Mouse (Mus musculus) heart, adult 18-20 months (tissue): ENCODE data around the gene Tceal5. TPM values are rescaled to one million over a fixed set of nuclear protein-coding genes. Genes with fewer than 3 reads are reported as not detected.
A peak's percentile ranks its signal among the peaks of the same experiment; 100 is the strongest.

Source experiments
- DNase-seq, 2 experiments: peaks; one replicate each; pipeline ENCODE4 v3.0.0; 2021 to 2022; ENCODE audit warnings: mixed read lengths in 1 of 2
- microRNA-seq, 2 experiments: library from miRNA; unstranded; fragments of <30 nt; microRNA quantifications; one replicate each; pipeline ENCODE4 v1.2.0; 2022
- total RNA-seq, 2 experiments: library from RNA; stranded (reverse); gene quantifications; 2 replicates each; pipeline ENCODE4 v1.2.3; 2021

Gene Tceal5
- total RNA-seq, 2 experiments from 2014 or later, result 0.67 TPM; not detected in 1

DNA sequence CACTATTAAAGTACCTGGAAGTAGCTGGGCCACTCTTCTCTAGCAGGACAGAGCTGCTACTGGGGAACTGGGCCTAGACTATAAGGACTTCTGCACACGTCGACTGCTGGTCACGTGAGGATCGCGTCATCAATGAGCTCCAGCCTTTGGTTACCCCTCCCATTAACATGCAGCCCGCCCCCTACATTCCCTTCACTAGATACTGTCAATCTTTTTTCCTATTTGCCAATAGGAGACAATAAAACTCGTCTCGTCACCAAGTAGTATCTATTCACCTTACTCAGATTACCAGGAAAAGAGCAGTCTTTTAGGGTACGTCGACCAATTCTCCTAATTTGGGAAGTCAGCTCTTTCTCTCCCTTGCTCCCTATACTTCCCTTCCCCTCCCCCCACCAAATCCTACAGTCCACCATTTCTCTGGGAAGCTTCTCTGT lies 31.5 kb downstream of the Tceal5 start, which contains the start of gene Tceal8:
TSS of gene Tceal8 (minus strand) at position 225 of the 434 bp plus-strand sequence.
- peak; percentile 83 to 87 for DNase-seq

DNA sequence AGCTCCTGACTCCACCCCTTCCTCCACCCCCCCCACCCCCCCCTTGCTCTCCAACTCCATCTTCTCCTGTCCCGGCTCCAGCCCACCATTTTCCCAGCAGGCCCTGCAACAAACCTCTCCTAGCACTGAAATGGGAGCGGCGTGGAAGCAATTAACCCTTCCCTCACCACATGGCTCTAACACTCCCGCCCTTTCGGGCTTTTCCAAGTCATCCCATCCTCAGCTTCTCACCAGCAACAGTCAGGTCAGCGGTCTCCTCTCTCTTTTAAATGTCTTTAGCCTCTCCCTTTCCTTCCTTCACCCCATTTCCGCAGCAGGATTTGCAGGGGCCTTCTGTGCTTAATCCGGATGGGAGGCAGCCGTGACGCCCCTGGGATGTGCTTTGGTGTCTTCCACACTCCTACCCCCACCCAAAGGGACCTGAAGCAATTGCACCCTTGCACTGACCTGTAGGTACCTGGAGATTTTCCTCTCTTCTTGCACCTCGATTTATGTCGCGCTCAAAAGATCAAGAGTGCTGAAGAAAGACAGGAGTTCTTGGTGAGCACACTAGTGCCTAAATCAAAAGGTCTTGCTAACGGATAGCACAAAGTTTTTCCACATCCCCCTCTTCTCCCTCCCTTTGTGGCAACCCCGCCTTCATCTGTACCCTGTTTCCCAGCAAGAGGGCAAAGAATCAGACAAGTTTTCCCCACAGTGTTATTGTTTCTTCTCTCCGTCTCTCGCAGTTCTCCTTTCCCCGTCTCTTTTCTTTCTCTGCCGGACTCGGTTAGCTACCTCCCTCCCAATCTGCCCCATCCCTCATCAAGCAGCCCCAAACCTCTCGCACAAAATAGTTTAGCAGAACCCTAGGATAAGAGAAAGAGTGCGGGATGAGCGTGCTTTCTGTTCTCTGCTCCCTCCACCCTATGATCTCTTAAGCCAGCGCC lies 32.2 kb downstream of the Tceal5 start:
- DNase-seq, result peak; percentile 59 to 66

DNA sequence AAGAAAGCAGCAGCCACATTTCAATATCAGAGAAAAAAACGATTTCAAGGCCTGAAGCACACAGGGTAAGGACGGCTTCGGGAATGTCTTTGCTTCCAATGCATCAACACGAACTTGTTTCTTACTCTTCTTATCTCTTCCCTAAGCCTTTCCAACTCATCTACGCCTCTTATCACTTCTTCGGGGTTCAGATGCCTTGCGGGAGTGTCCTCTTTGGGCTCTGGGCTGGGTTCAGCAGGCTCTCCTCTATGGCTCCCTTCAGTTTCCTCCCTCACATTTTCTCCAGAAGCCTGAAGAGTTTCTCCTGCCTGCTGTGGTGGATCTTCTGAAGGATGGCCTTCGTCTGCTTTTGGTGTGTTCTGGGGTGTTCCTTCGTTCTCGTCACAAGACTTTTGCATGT lies 33.1 kb downstream of the Tceal5 start:
- DNase-seq, result peak in 1 of 2 experiments; percentile 6

Small RNAs within 50 kb of the gene (microRNA-seq; reads per million reads assigned to microRNA genes)
- 0 reads per million in 2 experiments for gene Mir6383

Other genes starting within 250 kb of the Tceal5 start
- 1 to 10 TPM in 1 of 2 experiments, under 1 TPM in 1; 0.79 to 4.3 TPM for gene Arxes2, start 210.1 kb downstream of the Tceal5 start, total RNA-seq
- under 1 TPM; 0.32 to 0.93 TPM for gene Arxes1, start 170.5 kb downstream of the Tceal5 start, total RNA-seq
- gene Bex2, start 135.6 kb downstream of the Tceal5 start, total RNA-seq, result not detected
- gene Nxf3, start 118.6 kb downstream of the Tceal5 start, total RNA-seq, result not detected
- gene Bex4, start 64.9 kb downstream of the Tceal5 start, total RNA-seq, result under 1 TPM; 0.87 to 0.98 TPM
- gene Tceal8, start 31.5 kb downstream of the Tceal5 start, total RNA-seq, result 10 to 100 TPM; 12.3 to 14.7 TPM
- 1 to 10 TPM in 1 of 2 experiments, under 1 TPM in 1; 0.82 to 1.3 TPM for gene Tceal7, start 10.9 kb upstream of the Tceal5 start, total RNA-seq
- 1 to 10 TPM; 3.0 to 4.7 TPM for gene Bex1, start 11.6 kb upstream of the Tceal5 start, total RNA-seq
- gene Tceal9, start 41.2 kb upstream of the Tceal5 start, total RNA-seq, result 10 to 100 TPM; 24.0 to 26.9 TPM
- 10 to 100 TPM in 1 of 2 experiments, 1 to 10 TPM in 1; 6.0 to 10.9 TPM for gene Bex3, start 66.4 kb upstream of the Tceal5 start, total RNA-seq